Mouse (Mus musculus) forebrain, embryonic 15.5 days (tissue): ENCODE data around the gene Gmip. TPM values are rescaled to one million over a fixed set of nuclear protein-coding genes. Genes with fewer than 3 reads are reported as not detected.

Experiments used
- ATAC-seq: fragments of 200-750 bp; cut with Nextera tagmentation; replicated peaks from 2 replicates; pipeline ENCODE4 v1.8.0; 2017; ENCODE audit warnings: mild to moderate bottlenecking, moderate TSS enrichment, moderate library complexity
- H3K27ac ChIP-seq: fragments of 300-500 bp; sonication (generic); replicated peaks from 2 replicates; pipeline ENCODE4 v1.5.1; 2015; ENCODE audit warnings: mild to moderate bottlenecking, inconsistent platforms
- H3K27me3 ChIP-seq: fragments of 300-500 bp; sonication (generic); 2 replicates; pipeline ENCODE4 v1.6.1; 2015; ENCODE audit warnings: inconsistent platforms
- H3K36me3 ChIP-seq: fragments of 300-500 bp; sonication (generic); 2 replicates; pipeline ENCODE4 v1.6.1; 2015; ENCODE audit warnings: mild to moderate bottlenecking, inconsistent platforms
- H3K4me1 ChIP-seq: fragments of 300-500 bp; sonication (generic); 2 replicates; pipeline ENCODE4 v1.6.1; 2015; ENCODE audit warnings: inconsistent platforms
- H3K4me2 ChIP-seq: fragments of 300-500 bp; sonication (generic); replicated peaks from 2 replicates; pipeline ENCODE4 v1.6.1; 2015; ENCODE audit warnings: mild to moderate bottlenecking, inconsistent platforms
- H3K4me3 ChIP-seq: fragments of 300-500 bp; sonication (generic); 2 replicates; pipeline ENCODE4 v1.5.1; 2015; ENCODE audit warnings: mild to moderate bottlenecking, inconsistent platforms
- H3K9ac ChIP-seq: fragments of 300-500 bp; sonication (generic); replicated peaks from 2 replicates; pipeline ENCODE4 v1.6.1; 2015; ENCODE audit warnings: mild to moderate bottlenecking, inconsistent platforms
- H3K9me3 ChIP-seq: fragments of 300-500 bp; sonication (generic); 2 replicates; pipeline ENCODE4 v1.6.1; 2016; ENCODE audit warnings: inconsistent platforms
- WGBS: fragments of 180-500 bp; shearing (Covaris S2); methylation state at CpG from one replicate; pipeline ENCODE4 v1.1.7; 2015; ENCODE audit warnings: mixed read lengths; 5-methylcytosine and 5-hydroxymethylcytosine counted together
- polyA plus RNA-seq: library from polyadenylated mRNA; unstranded; fragments of >200 nt; fragmentation: Nextera tagmentation; extraction: Ambion mirVana; gene quantifications from 2 replicates; pipeline ENCODE4 v1.2.1, GENCODE M21; 2015

Gene Gmip
- polyA plus RNA-seq, 1 experiment from 2014 or later = 44.4 TPM

DNA sequence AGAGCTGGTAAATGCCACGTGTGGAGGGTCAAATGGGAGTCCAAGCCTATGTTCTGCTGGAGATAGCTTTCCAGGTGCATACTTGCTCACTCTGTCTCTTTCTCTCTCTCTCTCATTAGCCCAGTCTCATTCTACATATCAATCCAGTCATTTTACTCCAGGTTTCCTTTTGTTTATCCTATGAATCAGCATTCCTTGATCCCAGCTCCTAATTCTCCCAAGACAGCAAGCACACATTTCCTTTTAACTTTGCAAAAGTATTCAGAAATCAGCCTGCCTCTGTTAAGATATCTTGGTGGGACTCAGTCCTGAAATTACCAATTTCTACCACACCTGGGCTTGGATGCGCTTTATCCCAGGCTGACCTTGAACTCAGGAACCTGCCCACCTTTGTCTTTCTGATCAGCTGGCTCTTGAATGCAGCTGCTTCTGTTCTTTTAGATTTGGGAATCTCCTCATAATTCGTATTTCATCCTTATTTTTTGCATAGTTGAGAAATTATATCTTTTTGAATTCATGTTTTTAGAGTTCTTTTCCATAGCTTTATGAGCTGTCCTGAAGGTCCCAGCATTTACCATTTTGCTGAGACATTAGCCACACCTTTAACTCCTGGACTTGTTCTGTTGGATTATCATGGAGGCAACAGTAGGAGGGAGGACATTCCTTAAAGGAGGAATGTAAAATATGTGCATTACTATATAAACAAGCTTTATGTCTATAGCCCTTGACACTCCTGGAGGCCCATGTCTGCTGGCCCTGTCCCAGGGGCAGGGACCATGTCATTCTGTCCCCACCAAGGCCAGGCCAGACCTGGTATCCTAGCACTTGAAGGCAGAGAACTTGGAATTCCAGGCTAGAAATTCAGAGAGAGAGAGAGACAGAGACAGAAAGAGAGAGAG lies 38.9 kb downstream of the Gmip start:
- no peak overlapping the region for H3K9ac ChIP-seq
- H3K4me1 ChIP-seq = no peaks in the 10 kb centered on the region
- no peak overlapping the region for H3K27ac ChIP-seq
- no peaks in the 10 kb centered on the region for H3K9me3 ChIP-seq
- H3K36me3 ChIP-seq = no peaks in the 10 kb centered on the region
- no peak overlapping the region for H3K4me3 ChIP-seq
- no peak for ATAC-seq
- no peaks in the 10 kb centered on the region for H3K27me3 ChIP-seq
- H3K4me2 ChIP-seq = no peak overlapping the region
- 72% methylated on average over 3 of the region's 3 CpGs for WGBS

DNA sequence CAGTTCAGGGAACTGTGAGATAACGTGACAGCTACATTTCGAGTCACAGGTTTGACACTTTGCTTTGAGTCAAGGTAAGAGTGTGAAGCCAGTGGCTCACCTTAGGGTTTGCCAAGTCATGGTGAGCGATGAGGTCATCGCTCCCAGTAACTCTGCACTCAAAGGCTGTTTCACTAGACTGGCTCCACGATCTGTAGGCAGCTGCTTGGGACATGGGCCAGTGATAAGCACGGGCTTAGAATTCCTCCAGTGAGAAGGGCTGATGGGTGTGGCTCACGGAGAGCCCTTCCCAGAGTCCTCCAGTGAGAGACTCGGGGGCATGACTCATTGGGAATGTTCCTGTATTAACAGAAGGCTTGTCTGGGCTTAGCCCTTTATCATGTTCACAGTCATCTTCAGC lies 40.5 kb downstream of the Gmip start:
- no peaks in the 10 kb centered on the region for H3K9me3 ChIP-seq
- H3K4me3 ChIP-seq = no peak overlapping the region
- no peaks in the 10 kb centered on the region for H3K4me1 ChIP-seq
- H3K36me3 ChIP-seq = no peaks in the 10 kb centered on the region
- H3K27ac ChIP-seq = no peak overlapping the region
- WGBS = 91% methylated on average over 8 of the region's 8 CpGs
- H3K9ac ChIP-seq = no peak overlapping the region
- no peaks in the 10 kb centered on the region for H3K27me3 ChIP-seq
- no peak overlapping the region for H3K4me2 ChIP-seq
- ATAC-seq = no peak

DNA sequence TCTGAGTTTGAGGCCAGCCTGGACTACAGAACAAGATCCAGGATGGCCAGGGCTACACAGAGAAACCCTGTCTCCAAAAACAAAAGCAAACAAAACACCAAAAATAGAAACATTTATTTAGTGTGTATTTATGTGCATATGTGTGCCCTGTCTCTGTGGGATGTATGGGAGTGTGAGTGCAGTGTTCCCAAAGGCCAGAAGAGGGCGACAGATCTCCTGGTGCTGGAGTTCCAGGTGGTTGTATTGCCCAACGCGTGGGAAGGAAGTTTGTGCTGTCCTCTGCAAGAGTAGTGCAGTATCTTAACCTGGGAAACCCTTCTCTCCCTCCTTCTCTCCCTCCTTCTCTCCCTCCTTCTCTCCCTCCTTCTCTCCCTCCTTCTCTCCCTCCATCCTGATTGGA lies 41.4 kb downstream of the Gmip start:
- H3K9ac ChIP-seq = no peak overlapping the region
- H3K4me2 ChIP-seq = no peak overlapping the region
- H3K4me3 ChIP-seq = no peak overlapping the region
- WGBS = 48% methylated on average over 3 of the region's 3 CpGs
- no peak overlapping the region for H3K27ac ChIP-seq
- H3K9me3 ChIP-seq = no peaks in the 10 kb centered on the region
- no peaks in the 10 kb centered on the region for H3K4me1 ChIP-seq
- no peaks in the 10 kb centered on the region for H3K27me3 ChIP-seq
- no peaks in the 10 kb centered on the region for H3K36me3 ChIP-seq
- ATAC-seq = no peak

DNA sequence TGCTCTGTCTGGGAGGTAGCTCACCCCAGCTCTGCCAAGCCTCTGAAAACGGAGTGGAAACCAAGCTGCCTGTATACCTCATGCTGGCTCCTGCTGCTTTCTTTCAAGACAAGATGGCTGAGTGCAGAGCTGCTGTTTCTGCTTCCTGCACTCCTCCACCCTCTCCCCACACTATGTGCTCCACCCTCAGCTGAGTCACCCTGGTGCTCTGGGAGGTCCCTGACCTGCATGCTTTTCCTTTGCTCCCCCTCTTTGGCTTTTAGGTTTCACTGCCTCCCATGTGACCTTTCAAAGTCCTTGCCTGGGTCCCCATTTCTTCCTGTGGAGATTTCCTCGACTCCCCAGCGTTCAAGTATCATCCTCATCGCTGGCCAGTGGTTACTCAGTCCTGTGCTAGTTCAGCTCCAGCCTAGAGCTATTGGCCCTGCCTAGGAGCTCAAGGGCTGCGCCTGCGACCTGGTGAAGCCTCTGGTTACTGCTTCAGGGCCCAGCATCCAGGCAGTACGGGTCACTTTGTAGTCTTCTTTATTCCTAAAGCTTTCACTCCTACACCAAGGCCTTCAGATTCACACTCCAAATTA lies 42.5 kb downstream of the Gmip start:
- Histone ChIP-seq H3K4me2 (no peak overlapping the region), H3K9me3 (no peaks in the 10 kb centered on the region), H3K4me1 (no peaks in the 10 kb centered on the region), H3K27ac (no peak overlapping the region), H3K4me3 (no peak overlapping the region), H3K27me3 (no peaks in the 10 kb centered on the region), H3K36me3 (no peaks in the 10 kb centered on the region), H3K9ac (no peak overlapping the region)
- 86% methylated on average over 7 of the region's 7 CpGs for WGBS
- no peak for ATAC-seq

DNA sequence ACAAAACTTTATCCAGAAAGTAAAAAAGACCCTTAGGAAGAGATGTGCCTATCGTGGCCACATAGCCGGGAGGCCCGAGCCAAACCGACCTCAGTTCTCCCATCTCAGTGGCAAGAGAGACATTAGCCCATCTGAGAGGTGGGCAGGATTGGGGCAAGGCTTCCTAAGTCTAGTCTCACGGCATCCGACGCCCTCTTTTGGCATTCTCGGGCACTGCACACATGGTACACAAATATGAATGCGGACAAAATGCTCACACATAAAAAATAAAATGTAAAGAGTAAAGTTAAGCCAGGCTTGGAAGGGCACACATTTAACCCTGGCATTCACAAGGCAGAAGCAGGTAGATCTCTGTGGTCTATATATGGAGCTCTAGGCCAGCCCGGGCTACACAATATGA lies 45.4 kb downstream of the Gmip start:
- no peak overlapping the region for H3K4me3 ChIP-seq

DNA sequence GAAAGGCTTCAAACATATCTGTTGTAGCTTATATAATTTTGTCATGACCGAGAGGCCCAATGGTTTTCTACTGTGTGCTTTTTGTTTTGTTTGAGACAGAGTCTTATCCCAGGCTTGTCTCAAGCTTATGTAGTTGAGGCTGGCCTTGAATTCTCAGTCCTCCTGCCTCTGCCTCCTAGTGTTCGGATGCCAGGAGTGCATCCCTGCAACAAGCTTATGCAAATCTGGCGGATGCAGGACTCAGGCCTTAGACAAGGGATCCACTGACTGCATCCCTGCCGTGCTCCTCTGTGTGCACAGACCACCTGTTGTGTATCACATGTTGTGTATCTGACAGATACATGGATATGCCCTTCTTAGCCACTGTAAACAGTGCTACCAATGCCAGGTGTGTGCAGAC lies 52.3 kb downstream of the Gmip start:
- H3K36me3 ChIP-seq = peaks cover 3% of the 10 kb centered on the region; the same call in 1 of the 2 replicates
- no peak overlapping the region for H3K4me2 ChIP-seq
- no peak overlapping the region for H3K27ac ChIP-seq
- H3K9ac ChIP-seq = no peak overlapping the region
- H3K4me1 ChIP-seq = no peaks in the 10 kb centered on the region
- no peak for ATAC-seq
- WGBS = 55% methylated on average over 4 of the region's 4 CpGs
- H3K27me3 ChIP-seq = no peaks in the 10 kb centered on the region
- H3K9me3 ChIP-seq = no peaks in the 10 kb centered on the region
- H3K4me3 ChIP-seq = no peak overlapping the region

More for the DNA sequence above, 45.4 kb downstream of the Gmip start:
- Histone ChIP-seq H3K36me3 (no peaks in the 10 kb centered on the region), H3K4me1 (no peaks in the 10 kb centered on the region), H3K4me2 (no peak overlapping the region), H3K9me3 (no peaks in the 10 kb centered on the region), H3K27me3 (no peaks in the 10 kb centered on the region), H3K27ac (no peak overlapping the region), H3K9ac (no peak overlapping the region)
- no peak for ATAC-seq
- 95% methylated on average over 10 of the region's 10 CpGs for WGBS

DNA sequence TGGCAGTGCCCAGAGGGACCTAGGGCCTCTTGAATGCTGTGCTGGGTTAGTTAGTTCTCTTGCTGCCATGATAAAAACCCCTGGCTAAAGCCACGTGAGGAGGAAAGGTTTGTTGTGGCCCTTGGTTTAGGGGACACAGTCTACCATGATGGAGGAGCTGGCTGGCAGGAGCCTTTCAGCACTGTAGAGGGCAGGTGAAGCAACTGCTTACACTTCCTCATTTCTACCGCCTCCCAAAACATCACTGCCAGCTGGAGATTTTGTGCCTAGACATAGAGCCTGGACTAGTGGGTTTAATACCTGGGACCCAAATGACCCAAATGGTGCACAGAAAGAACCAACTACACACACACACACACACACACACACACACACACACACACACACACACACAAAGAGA lies 52.8 kb downstream of the Gmip start:
- H3K9me3 ChIP-seq = no peaks in the 10 kb centered on the region
- no peak overlapping the region for H3K4me3 ChIP-seq
- H3K27ac ChIP-seq = no peak overlapping the region
- WGBS = 79% methylated on average over 2 of the region's 2 CpGs
- H3K36me3 ChIP-seq = peaks cover 3% of the 10 kb centered on the region; the same call in 1 of the 2 replicates
- no peaks in the 10 kb centered on the region for H3K27me3 ChIP-seq
- no peak for ATAC-seq
- H3K9ac ChIP-seq = no peak overlapping the region
- no peaks in the 10 kb centered on the region for H3K4me1 ChIP-seq
- H3K4me2 ChIP-seq = no peak overlapping the region

DNA sequence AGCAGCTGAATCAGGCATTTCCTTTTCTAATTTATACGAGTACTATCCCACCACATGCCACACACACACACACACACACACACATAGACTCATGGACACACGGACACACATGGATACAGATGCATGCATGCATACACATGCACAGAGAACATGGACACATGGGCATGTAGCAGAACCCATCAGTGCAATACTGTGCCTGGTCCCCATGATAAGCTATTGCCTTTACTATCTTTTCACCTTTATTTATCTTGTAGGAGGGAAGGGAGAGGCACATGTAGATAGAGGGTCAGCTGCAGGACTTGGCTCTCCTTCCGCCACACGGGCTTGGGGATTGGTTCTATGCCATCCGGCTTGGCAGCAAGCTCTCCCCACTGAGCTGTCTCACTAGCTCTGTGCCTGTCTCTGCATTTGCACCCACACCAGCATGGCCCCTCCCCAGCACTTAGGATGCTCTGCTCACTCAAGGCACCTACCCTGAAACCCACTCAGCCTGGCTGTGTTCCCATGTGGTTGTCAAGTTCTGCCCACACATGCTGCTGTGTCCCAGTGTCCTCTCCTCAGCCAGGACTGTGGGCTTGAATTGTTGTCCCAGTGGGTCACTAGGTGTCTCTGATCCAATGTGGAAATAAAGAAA lies 55.0 kb downstream of the Gmip start:
- no peaks in the 10 kb centered on the region for H3K9me3 ChIP-seq
- no peak overlapping the region for H3K4me3 ChIP-seq
- no peaks in the 10 kb centered on the region for H3K4me1 ChIP-seq
- 87% methylated on average over 5 of the region's 5 CpGs for WGBS
- no peaks in the 10 kb centered on the region for H3K27me3 ChIP-seq
- H3K27ac ChIP-seq = no peak overlapping the region
- no peak for ATAC-seq
- H3K36me3 ChIP-seq = peaks cover 3% of the 10 kb centered on the region; the same call in 1 of the 2 replicates
- no peak overlapping the region for H3K4me2 ChIP-seq
- H3K9ac ChIP-seq = no peak overlapping the region

DNA sequence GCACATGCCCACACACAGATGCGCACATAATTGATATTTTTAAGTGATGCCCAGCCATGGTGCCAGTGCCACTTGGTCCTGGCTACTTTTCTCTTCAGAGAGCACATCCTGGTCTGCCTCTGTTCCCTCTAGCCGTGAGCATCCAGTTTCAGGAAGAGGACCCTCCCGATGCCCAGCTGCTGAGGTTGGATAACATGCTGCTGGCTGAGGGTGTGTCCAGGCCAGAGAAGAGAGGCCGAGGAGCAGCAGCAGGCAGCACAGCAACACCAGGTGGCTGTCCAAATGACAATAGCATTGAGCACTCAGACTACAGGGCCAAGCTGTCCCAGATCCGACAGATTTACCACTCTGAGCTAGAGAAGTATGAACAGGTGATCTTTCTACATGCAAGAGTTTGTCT lies 55.7 kb downstream of the Gmip start:
- Histone ChIP-seq H3K4me2 (no peak overlapping the region), H3K9ac (no peak overlapping the region), H3K9me3 (no peaks in the 10 kb centered on the region), H3K27me3 (no peaks in the 10 kb centered on the region), H3K27ac (no peak overlapping the region), H3K4me3 (no peak overlapping the region), H3K36me3 (peaks cover under 1% of the 10 kb centered on the region; the same call in 1 of the 2 replicates), H3K4me1 (no peaks in the 10 kb centered on the region)
- WGBS = 80% methylated on average over 5 of the region's 5 CpGs
- ATAC-seq = no peak

DNA sequence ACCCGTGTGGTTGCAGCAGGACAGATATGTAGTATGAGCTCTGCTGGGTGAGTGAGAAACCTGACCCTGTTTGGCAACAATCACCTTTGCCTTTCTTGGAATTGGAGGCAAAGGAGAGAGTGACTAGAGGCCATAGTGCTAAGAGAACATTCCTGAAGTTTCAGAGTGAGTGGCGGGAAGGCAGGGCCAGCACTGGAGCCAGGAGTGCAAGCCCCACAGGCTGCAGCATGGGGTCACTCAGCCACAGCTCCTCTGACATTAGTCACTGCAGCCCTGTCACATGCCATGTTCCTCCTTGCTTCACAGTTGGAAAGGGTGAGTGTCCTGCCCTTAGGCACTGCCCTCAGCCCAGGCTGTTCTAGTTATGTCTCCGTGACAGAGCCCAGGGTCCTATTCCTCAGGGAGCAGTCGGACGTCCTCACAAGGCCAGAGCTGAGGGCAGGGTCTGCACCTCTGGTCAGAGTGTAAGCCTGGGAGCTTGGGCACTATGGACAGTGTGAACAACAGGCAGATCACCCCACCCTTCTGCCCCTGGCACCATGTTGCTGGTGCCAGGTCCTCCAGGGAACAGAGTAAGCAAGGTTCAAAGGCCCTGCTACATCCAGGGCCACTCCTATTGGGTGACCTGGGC lies 59.3 kb downstream of the Gmip start:
- Histone ChIP-seq H3K36me3 (no peaks in the 10 kb centered on the region), H3K9me3 (no peaks in the 10 kb centered on the region), H3K4me1 (no peaks in the 10 kb centered on the region), H3K27me3 (no peaks in the 10 kb centered on the region), H3K4me2 (no peak overlapping the region), H3K27ac (no peak overlapping the region), H3K9ac (no peak overlapping the region), H3K4me3 (no peak overlapping the region)
- WGBS = 89% methylated on average over 5 of the region's 5 CpGs
- no peak for ATAC-seq

DNA sequence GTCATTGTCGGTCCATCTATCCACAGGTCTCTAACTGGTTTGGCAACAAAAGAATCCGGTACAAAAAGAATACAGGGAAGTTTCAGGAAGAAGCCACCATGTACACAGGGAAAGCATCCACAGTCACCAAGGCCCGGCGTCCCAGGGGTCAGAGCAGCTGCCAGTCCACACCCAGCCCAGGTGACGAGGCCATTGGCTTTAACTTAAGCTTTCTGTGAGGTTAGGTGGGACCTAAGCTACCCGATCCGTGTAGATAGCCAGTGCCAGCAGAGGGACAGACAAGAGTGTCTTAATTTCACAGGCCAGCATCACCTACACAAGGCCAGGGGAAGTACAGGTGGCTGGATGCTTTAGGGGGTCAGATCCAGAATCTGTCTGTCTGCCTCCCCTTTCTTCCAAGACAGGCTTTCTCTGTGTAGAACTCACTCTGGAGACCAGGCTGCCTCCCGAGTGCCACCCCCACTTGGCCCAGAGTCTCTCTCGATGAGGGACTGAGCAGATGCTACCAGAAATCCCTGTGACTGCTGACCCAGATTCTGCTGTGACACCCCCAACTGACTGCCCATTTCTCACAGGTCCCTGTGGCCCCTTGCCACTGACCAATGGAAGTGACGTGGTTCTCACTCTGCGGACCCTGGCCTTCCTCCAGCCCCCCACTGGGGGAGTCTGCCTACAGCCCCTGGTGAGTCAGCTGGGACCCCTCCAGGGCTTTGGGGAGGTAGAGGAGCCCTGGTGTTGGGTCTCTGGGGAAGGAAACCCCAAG lies 61.7 kb downstream of the Gmip start:
- WGBS = 90% methylated on average over 11 of the region's 11 CpGs
- H3K4me1 ChIP-seq = no peaks in the 10 kb centered on the region
- H3K27ac ChIP-seq = no peak overlapping the region

More for the DNA sequence above, 61.7 kb downstream of the Gmip start:
- H3K27me3 ChIP-seq = no peaks in the 10 kb centered on the region
- H3K4me3 ChIP-seq = no peak overlapping the region
- ATAC-seq = no peak
- H3K9me3 ChIP-seq = no peaks in the 10 kb centered on the region
- no peak overlapping the region for H3K4me2 ChIP-seq
- H3K36me3 ChIP-seq = no peaks in the 10 kb centered on the region
- no peak overlapping the region for H3K9ac ChIP-seq
